Mouse (Mus musculus) limb, embryonic 11.5 days (tissue): ENCODE measurements around the gene Slc28a2. TPM values are rescaled to one million over a fixed set of nuclear protein-coding genes. Genes with fewer than 3 reads are reported as not detected.
A peak's percentile ranks its signal among the peaks of the same experiment; 100 is the strongest.
"Not testable (repeated sequence)": the region's sequence is repeated elsewhere in the genome, so short reads cannot be mapped to it uniquely, and the experiment has no call there.

Source experiments
- ATAC-seq: fragments of 200-750 bp; cut with Nextera tagmentation; 2 replicates; pipeline ENCODE4 v1.8.0; 2017; ENCODE audit warnings: low read depth; ENCODE audit not compliant: insufficient number of reproducible peaks, low FRiP score, low TSS enrichment
- DNase-seq: peaks from one replicate; pipeline ENCODE4 v3.0.0-alpha.2; 2015; ENCODE audit warnings: low spot score
- H3K27ac ChIP-seq: fragments of 300-500 bp; sonication (generic); replicated peaks from 2 replicates; pipeline ENCODE4 v1.5.1; 2014; ENCODE audit warnings: low read depth, mild to moderate bottlenecking, low read length
- H3K27me3 ChIP-seq: fragments of 300-500 bp; sonication (generic); 2 replicates; pipeline ENCODE4 v1.6.1; 2014; ENCODE audit warnings: mild to moderate bottlenecking, low read length, mixed read lengths; ENCODE audit not compliant: control insufficient read depth, insufficient read depth
- H3K36me3 ChIP-seq: fragments of 300-500 bp; sonication (generic); 2 replicates; pipeline ENCODE4 v1.6.1; 2014; ENCODE audit warnings: mild to moderate bottlenecking, low read length, moderate library complexity, mixed read lengths; ENCODE audit not compliant: control insufficient read depth, insufficient read depth
- H3K4me1 ChIP-seq: fragments of 300-500 bp; sonication (generic); 2 replicates; pipeline ENCODE4 v1.6.1; 2014; ENCODE audit warnings: low read length, mixed read lengths; ENCODE audit not compliant: control insufficient read depth, insufficient read depth
- H3K4me2 ChIP-seq: fragments of 300-500 bp; sonication (generic); 2 replicates; pipeline ENCODE4 v1.6.1; 2014; ENCODE audit warnings: low read depth, mild to moderate bottlenecking, moderate library complexity; ENCODE audit not compliant: severe bottlenecking
- H3K4me3 ChIP-seq: fragments of 300-500 bp; sonication (generic); 2 replicates; pipeline ENCODE4 v1.5.1; 2014; ENCODE audit warnings: low read depth, low read length
- H3K9ac ChIP-seq: fragments of 300-500 bp; sonication (generic); 2 replicates; pipeline ENCODE4 v1.6.1; 2014; ENCODE audit warnings: mild to moderate bottlenecking, low read length
- H3K9me3 ChIP-seq: fragments of 300-500 bp; sonication (generic); 2 replicates; pipeline ENCODE4 v1.6.1; 2016; ENCODE audit warnings: low read length; ENCODE audit not compliant: control insufficient read depth
- WGBS: fragments of 180-500 bp; shearing (Covaris S2); extraction: QIAGEN DNeasy Blood & Tissue Kit; methylation state at CpG from one replicate; pipeline ENCODE4 v1.1.7; 2014; 5-methylcytosine and 5-hydroxymethylcytosine counted together
- polyA plus RNA-seq: library from polyadenylated mRNA; unstranded; fragments of >200 nt; fragmentation: Nextera tagmentation; extraction: Ambion mirVana; gene quantifications from 2 replicates; pipeline ENCODE4 v1.2.1, GENCODE M21; 2014

The Slc28a2 gene
- polyA plus RNA-seq, 1 experiment from 2014 or later, result not detected

- Histone ChIP-seq H3K27me3 (no peaks in the 10 kb centered on the region), H3K4me2 (no peak overlapping the region), H3K9ac (no peak overlapping the region), H3K27ac (no peak overlapping the region), H3K4me3 (no peak overlapping the region), H3K36me3 (no peaks in the 10 kb centered on the region), H3K4me1 (no peaks in the 10 kb centered on the region), H3K9me3 (no peaks in the 10 kb centered on the region)
- no peak for DNase-seq
- WGBS, result 85% methylated on average over 7 of the region's 7 CpGs
- no peak for ATAC-seq
Measured at GRCm38 (mm10) chr2:122441000-122441933, 15.0 kb downstream of the Slc28a2 start.

- Histone ChIP-seq H3K27ac (no peak overlapping the region), H3K9me3 (no peaks in the 10 kb centered on the region), H3K4me3 (no peak overlapping the region), H3K36me3 (no peaks in the 10 kb centered on the region), H3K4me2 (no peak overlapping the region), H3K4me1 (no peaks in the 10 kb centered on the region), H3K27me3 (no peaks in the 10 kb centered on the region), H3K9ac (no peak overlapping the region)
- DNase-seq (no peak), ATAC-seq (no peak)
- WGBS, result 84% methylated on average over 4 of the region's 4 CpGs
Measured at GRCm38 (mm10) chr2:122450351-122450750, 24.1 kb downstream of the Slc28a2 start.

DNA sequence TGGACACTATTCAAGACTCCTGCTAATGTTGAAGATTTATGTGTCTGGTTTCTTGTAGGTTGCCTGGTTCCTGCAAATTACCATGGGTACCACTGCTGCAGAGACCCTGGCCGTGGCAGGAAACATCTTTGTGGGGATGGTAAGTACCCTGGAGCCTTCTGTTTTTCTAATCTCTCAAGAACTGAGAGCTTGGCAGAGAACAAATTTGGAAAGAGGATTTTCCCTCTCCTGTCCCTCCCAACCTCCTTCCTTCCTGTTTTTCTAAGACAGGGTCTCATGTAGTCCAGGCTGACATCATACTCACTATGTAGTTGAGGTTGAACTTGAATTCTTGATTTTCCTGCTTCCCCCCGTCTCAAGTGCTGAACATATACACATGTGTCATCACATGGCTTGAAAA lies 26.1 kb downstream of the Slc28a2 start:
- no peaks in the 10 kb centered on the region for H3K36me3 ChIP-seq
- WGBS, result 78% methylated on average over 2 of the region's 2 CpGs
- no peaks in the 10 kb centered on the region for H3K9me3 ChIP-seq
- H3K4me2 ChIP-seq, result no peak overlapping the region
- no peaks in the 10 kb centered on the region for H3K27me3 ChIP-seq
- no peak overlapping the region for H3K9ac ChIP-seq
- no peak overlapping the region for H3K4me3 ChIP-seq
- no peak overlapping the region for H3K27ac ChIP-seq
- DNase-seq (no peak), ATAC-seq (no peak)
- H3K4me1 ChIP-seq, result no peaks in the 10 kb centered on the region

- Histone ChIP-seq H3K27me3 (no peaks in the 10 kb centered on the region), H3K27ac (no peak overlapping the region)
- peak; percentile 32 for DNase-seq
Measured at GRCm38 (mm10) chr2:122466901-122467300, 40.6 kb downstream of the Slc28a2 start.

DNA sequence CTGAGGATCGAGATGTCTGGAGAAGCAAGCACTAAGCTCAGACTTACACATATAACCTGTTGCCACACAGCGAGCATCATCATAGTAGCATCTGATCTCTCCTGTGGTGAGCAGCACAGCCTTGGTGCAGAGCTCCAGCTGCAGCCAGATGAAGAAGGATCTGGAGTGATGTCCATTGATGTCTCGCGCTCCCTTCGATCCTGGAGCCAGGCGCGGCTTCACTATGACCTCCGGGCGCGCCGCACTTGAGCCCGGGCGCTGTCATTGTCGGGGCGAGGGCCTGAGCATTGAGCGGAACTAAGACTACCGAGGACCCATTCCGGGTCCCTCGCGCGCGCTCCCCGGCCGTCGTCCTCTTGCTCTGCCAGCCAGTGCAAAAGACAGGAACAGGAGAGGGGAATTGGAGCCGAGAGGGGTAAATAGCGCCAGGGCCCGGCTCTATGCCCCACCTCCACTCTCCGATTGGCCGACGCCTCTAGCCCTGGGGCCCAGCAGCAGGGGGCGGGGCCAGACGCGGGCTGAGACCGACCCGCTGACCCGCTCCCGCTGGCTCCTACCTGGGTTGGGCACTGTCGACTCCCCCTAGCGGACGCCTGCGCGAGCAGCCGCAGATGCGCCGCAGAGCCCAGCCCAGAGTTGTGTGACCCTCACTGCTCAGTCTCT lies 41.2 kb downstream of the Slc28a2 start:
- DNase-seq (peak; percentile 97), ATAC-seq (peak; percentile 100)
- no peaks in the 10 kb centered on the region for H3K27me3 ChIP-seq
- H3K4me3 ChIP-seq, result peak overlapping the region; percentile 38
- no peaks in the 10 kb centered on the region for H3K9me3 ChIP-seq
- no peaks in the 10 kb centered on the region for H3K36me3 ChIP-seq
- peak overlapping the region; percentile 87 for H3K4me2 ChIP-seq
- H3K4me1 ChIP-seq, result no peaks in the 10 kb centered on the region
- under 1% methylated on average over 40 of the region's 46 CpGs for WGBS
- peak overlapping the region; percentile 48 for H3K9ac ChIP-seq
- H3K27ac ChIP-seq, result no peak overlapping the region

More at GRCm38 (mm10) chr2:122466901-122467300, 40.6 kb downstream of the Slc28a2 start:
- Histone ChIP-seq H3K9me3 (no peaks in the 10 kb centered on the region), H3K4me3 (peak overlapping the region; percentile 38), H3K9ac (peak overlapping the region; percentile 48; the same call in 1 of the 2 replicates), H3K4me1 (no peaks in the 10 kb centered on the region), H3K4me2 (peak overlapping the region; percentile 87), H3K36me3 (no peaks in the 10 kb centered on the region)
- ATAC-seq, result no peak
- WGBS, result 38% methylated on average over 11 of the region's 11 CpGs

GRCm38 (mm10) chr2:122469221-122469620 lies 42.9 kb downstream of the Slc28a2 start:
- Histone ChIP-seq H3K4me2 (no peak overlapping the region), H3K27ac (no peak overlapping the region), H3K4me1 (no peaks in the 10 kb centered on the region), H3K36me3 (no peaks in the 10 kb centered on the region), H3K27me3 (no peaks in the 10 kb centered on the region), H3K9ac (no peak overlapping the region), H3K9me3 (no peaks in the 10 kb centered on the region), H3K4me3 (no peak overlapping the region)
- ATAC-seq (no peak), DNase-seq (no peak)
- 98% methylated on average over 3 of the region's 3 CpGs for WGBS

GRCm38 (mm10) chr2:122476585-122476984 lies 50.3 kb downstream of the Slc28a2 start:
- Histone ChIP-seq H3K9me3 (no peaks in the 10 kb centered on the region), H3K27ac (no peak overlapping the region), H3K4me3 (no peak overlapping the region), H3K4me1 (no peaks in the 10 kb centered on the region), H3K27me3 (no peaks in the 10 kb centered on the region), H3K4me2 (no peak overlapping the region), H3K9ac (no peak overlapping the region), H3K36me3 (no peaks in the 10 kb centered on the region)
- no peak for ATAC-seq
- no peak for DNase-seq

GRCm38 (mm10) chr2:122483787-122484186 lies 57.5 kb downstream of the Slc28a2 start:
- not testable (repeated sequence) for ATAC-seq, H3K4me2 ChIP-seq
- WGBS, result 78% methylated on average over 1 of the region's 1 CpGs

More at GRCm38 (mm10) chr2:122483787-122484186, 57.5 kb downstream of the Slc28a2 start:
- not testable (repeated sequence) for H3K4me3 ChIP-seq, H3K36me3 ChIP-seq, H3K27me3 ChIP-seq, H3K4me1 ChIP-seq, H3K9me3 ChIP-seq, H3K27ac ChIP-seq, H3K9ac ChIP-seq, DNase-seq
